Mouse (Mus musculus): Measurements from ENCODE around the gene Dnm2. TPM values are rescaled to one million over a fixed set of nuclear protein-coding genes. Genes with fewer than 3 reads are reported as not detected.
"Not testable (repeated sequence)": the region's sequence is repeated elsewhere in the genome, so short reads cannot be mapped to it uniquely, and the experiment has no call there.

Gene Dnm2
- polyA plus RNA-seq, 1 experiment from 2014 or later, result 81.1 TPM

GRCm38 (mm10) chr9:21539981-21540753, 115.5 kb downstream of the Dnm2 start:
- peak; percentile 22 for DNase-seq (ENCODE audit: low spot score)
- WGBS, result 60% methylated on average over 7 of the region's 7 CpGs

GRCm38 (mm10) chr9:21542001-21542400, 117.3 kb downstream of the Dnm2 start:
- 72% methylated on average over 2 of the region's 2 CpGs for WGBS
- H3K4me2 ChIP-seq (replicated peaks; ENCODE audit: low read depth, low read length); H3K27me3 ChIP-seq (replicated peaks; ENCODE audit: insufficient read depth, low read length); H3K4me3 ChIP-seq (ENCODE audit: low read depth, low read length); H3K9ac ChIP-seq (replicated peaks; ENCODE audit: low read depth); H3K27ac ChIP-seq (ENCODE audit: low read length); H3K9me3 ChIP-seq (ENCODE audit: low read length); H3K36me3 ChIP-seq (ENCODE audit: insufficient read depth, low read length); ATAC-seq; H3K4me1 ChIP-seq (ENCODE audit: insufficient read depth, low read depth, low read length); DNase-seq (ENCODE audit: low spot score): not testable (repeated sequence)

More at GRCm38 (mm10) chr9:21539981-21540753, 115.5 kb downstream of the Dnm2 start:
- Histone ChIP-seq H3K4me2 (replicated peaks; ENCODE audit: low read depth, low read length) (no peak overlapping the region), H3K4me1 (ENCODE audit: insufficient read depth, low read depth, low read length) (no peaks in the 10 kb centered on the region), H3K27ac (ENCODE audit: low read length) (no peak overlapping the region), H3K4me3 (ENCODE audit: low read depth, low read length) (no peak overlapping the region), H3K27me3 (replicated peaks; ENCODE audit: insufficient read depth, low read length) (no peaks in the 10 kb centered on the region), H3K9ac (replicated peaks; ENCODE audit: low read depth) (no peak overlapping the region), H3K36me3 (ENCODE audit: insufficient read depth, low read length) (no peaks in the 10 kb centered on the region), H3K9me3 (ENCODE audit: low read length) (no peaks in the 10 kb centered on the region)
- peak; percentile 32; the same call in 1 of the 2 replicates for ATAC-seq
- no peak for TF ChIP-seq EP300 (IDR thresholded peaks at IDR 0.05)
- no peak for TF ChIP-seq CTCF (IDR thresholded peaks at IDR 0.05)

GRCm38 (mm10) chr9:21545351-21545915, 120.7 kb downstream of the Dnm2 start:
- no peaks in the 10 kb centered on the region for H3K27me3 ChIP-seq (replicated peaks; ENCODE audit: insufficient read depth, low read length)
- no peak for DNase-seq (ENCODE audit: low spot score)
- TF ChIP-seq EP300 (IDR thresholded peaks at IDR 0.05), result no peak
- TF ChIP-seq CTCF (IDR thresholded peaks at IDR 0.05), result peak; percentile 29
- H3K9ac ChIP-seq (replicated peaks; ENCODE audit: low read depth), result peak overlapping the region; percentile 34; the same call in 1 of the 2 replicates
- H3K4me3 ChIP-seq (ENCODE audit: low read depth, low read length), result peak overlapping the region; percentile 58
- WGBS, result 15% methylated on average over 9 of the region's 9 CpGs
- peak overlapping the region; percentile 87 for H3K4me2 ChIP-seq (replicated peaks; ENCODE audit: low read depth, low read length)
- peak; percentile 64 for ATAC-seq
- no peaks in the 10 kb centered on the region for H3K9me3 ChIP-seq (ENCODE audit: low read length)
- peak overlapping the region; percentile 95 for H3K27ac ChIP-seq (ENCODE audit: low read length)
- peaks cover 4% of the 10 kb centered on the region; the same call in 1 of the 2 replicates for H3K4me1 ChIP-seq (ENCODE audit: insufficient read depth, low read depth, low read length)
- no peaks in the 10 kb centered on the region for H3K36me3 ChIP-seq (ENCODE audit: insufficient read depth, low read length)

- Histone ChIP-seq H3K27me3 (replicated peaks; ENCODE audit: insufficient read depth, low read length) (no peaks in the 10 kb centered on the region), H3K4me1 (ENCODE audit: insufficient read depth, low read depth, low read length) (peaks cover 4% of the 10 kb centered on the region; the same call in 1 of the 2 replicates), H3K9ac (replicated peaks; ENCODE audit: low read depth) (peak overlapping the region; percentile 34; the same call in 1 of the 2 replicates), H3K36me3 (ENCODE audit: insufficient read depth, low read length) (no peaks in the 10 kb centered on the region), H3K4me2 (replicated peaks; ENCODE audit: low read depth, low read length) (peak overlapping the region; percentile 87), H3K9me3 (ENCODE audit: low read length) (no peaks in the 10 kb centered on the region), H3K4me3 (ENCODE audit: low read depth, low read length) (peak overlapping the region; percentile 64), H3K27ac (ENCODE audit: low read length) (peak overlapping the region; percentile 95)
- peak; percentile 92 for ATAC-seq
- WGBS, result under 1% methylated on average over 53 of the region's 67 CpGs
- TF ChIP-seq CTCF (IDR thresholded peaks at IDR 0.05) (peak; percentile 71), EP300 (IDR thresholded peaks at IDR 0.05) (no peak)
- peak; percentile 99 for DNase-seq (ENCODE audit: low spot score)
Observed at GRCm38 (mm10) chr9:21545916-21546788, 121.4 kb downstream of the Dnm2 start.

- TF ChIP-seq EP300 (IDR thresholded peaks at IDR 0.05), result no peak
- no peak for TF ChIP-seq CTCF (IDR thresholded peaks at IDR 0.05)
- H3K4me2 ChIP-seq (replicated peaks; ENCODE audit: low read depth, low read length), result peak within 1 kb of the TSS; percentile 87
- no peaks in the 10 kb centered on the region for H3K36me3 ChIP-seq (ENCODE audit: insufficient read depth, low read length)
- 2% methylated on average over 11 of the region's 52 CpGs for WGBS
- H3K27ac ChIP-seq (ENCODE audit: low read length), result peak within 1 kb of the TSS; percentile 95
- DNase-seq (ENCODE audit: low spot score), result no peak
- no peak for ATAC-seq
- no peaks in the 10 kb centered on the region for H3K9me3 ChIP-seq (ENCODE audit: low read length)
- H3K9ac ChIP-seq (replicated peaks; ENCODE audit: low read depth), result peak within 1 kb of the TSS; percentile 80
- H3K4me3 ChIP-seq (ENCODE audit: low read depth, low read length), result peak within 1 kb of the TSS; percentile 64
- H3K4me1 ChIP-seq (ENCODE audit: insufficient read depth, low read depth, low read length), result peaks cover 4% of the 10 kb centered on the region; the same call in 1 of the 2 replicates
- H3K27me3 ChIP-seq (replicated peaks; ENCODE audit: insufficient read depth, low read length), result no peaks in the 10 kb centered on the region
Observed at GRCm38 (mm10) chr9:21546789-21547074, 122.0 kb downstream of the Dnm2 start, which contains the start of gene Carm1. Gene Carm1 (plus strand): TSS chr9:21546894.

Data from lung, postnatal 0 days (tissue).